Mouse (Mus musculus): Measurements from ENCODE around the gene Gabpb2. TPM values are rescaled to one million over a fixed set of nuclear protein-coding genes. Genes with fewer than 3 reads are reported as not detected.
"Not testable (repeated sequence)": the region's sequence is repeated elsewhere in the genome, so short reads cannot be mapped to it uniquely, and the experiment has no call there.

Gene Gabpb2
- polyA plus RNA-seq, 1 experiment from 2014 or later: 3.9 TPM

- ATAC-seq (ENCODE audit: low FRiP score): no peak
Measured at GRCm38 (mm10) chr3:95135433-95136052, 82.2 kb downstream of the Gabpb2 start.

GRCm38 (mm10) chr3:95135023-95135422, 82.7 kb downstream of the Gabpb2 start:
- peak overlapping the region; percentile 32 for H3K4me3 ChIP-seq (replicated peaks; ENCODE audit: low read length)
- no peaks in the 10 kb centered on the region for H3K27me3 ChIP-seq (ENCODE audit: control insufficient read depth, insufficient read depth, low read length)
- H3K27ac ChIP-seq: no peak overlapping the region
- H3K9me3 ChIP-seq (ENCODE audit: control insufficient read depth, low read length): no peaks in the 10 kb centered on the region
- peak overlapping the region; percentile 46 for H3K9ac ChIP-seq
- WGBS: 34% methylated on average over 6 of the region's 6 CpGs
- DNase-seq (ENCODE audit: low spot score) (no peak), ATAC-seq (ENCODE audit: low FRiP score) (no peak)
- peaks cover 13% of the 10 kb centered on the region for H3K4me1 ChIP-seq (replicated peaks; ENCODE audit: control insufficient read depth, insufficient read depth, low read length)
- peaks cover 26% of the 10 kb centered on the region for H3K36me3 ChIP-seq (replicated peaks; ENCODE audit: control insufficient read depth, insufficient read depth)
- H3K4me2 ChIP-seq (replicated peaks): peak overlapping the region; percentile 60

More at GRCm38 (mm10) chr3:95135433-95136052, 82.2 kb downstream of the Gabpb2 start:
- no peak for DNase-seq (ENCODE audit: low spot score)
- WGBS: 91% methylated on average over 7 of the region's 7 CpGs
- H3K36me3 ChIP-seq (replicated peaks; ENCODE audit: control insufficient read depth, insufficient read depth): peaks cover 26% of the 10 kb centered on the region
- H3K27me3 ChIP-seq (ENCODE audit: control insufficient read depth, insufficient read depth, low read length): no peaks in the 10 kb centered on the region
- H3K9me3 ChIP-seq (ENCODE audit: control insufficient read depth, low read length): no peaks in the 10 kb centered on the region
- peak overlapping the region; percentile 46; the same call in 1 of the 2 replicates for H3K9ac ChIP-seq
- peak overlapping the region; percentile 60 for H3K4me2 ChIP-seq (replicated peaks)
- peak overlapping the region; percentile 32; the same call in 1 of the 2 replicates for H3K4me3 ChIP-seq (replicated peaks; ENCODE audit: low read length)
- peaks cover 13% of the 10 kb centered on the region for H3K4me1 ChIP-seq (replicated peaks; ENCODE audit: control insufficient read depth, insufficient read depth, low read length)
- H3K27ac ChIP-seq: no peak overlapping the region

GRCm38 (mm10) chr3:95134133-95134532, 83.6 kb downstream of the Gabpb2 start:
- H3K4me2 ChIP-seq (replicated peaks); H3K27me3 ChIP-seq (ENCODE audit: control insufficient read depth, insufficient read depth, low read length); DNase-seq (ENCODE audit: low spot score); H3K9ac ChIP-seq; H3K9me3 ChIP-seq (ENCODE audit: control insufficient read depth, low read length); H3K27ac ChIP-seq: not testable (repeated sequence)
- no CpG with 5 or more reads among the region's 12 CpGs for WGBS
- peak overlapping the region; percentile 43 for H3K4me3 ChIP-seq (replicated peaks; ENCODE audit: low read length)
- peak; percentile 55 for ATAC-seq (ENCODE audit: low FRiP score)
- peaks cover 27% of the 10 kb centered on the region for H3K36me3 ChIP-seq (replicated peaks; ENCODE audit: control insufficient read depth, insufficient read depth)
- H3K4me1 ChIP-seq (replicated peaks; ENCODE audit: control insufficient read depth, insufficient read depth, low read length): peaks cover 13% of the 10 kb centered on the region

- peak within 1 kb of the TSS; percentile 43 for H3K4me3 ChIP-seq (replicated peaks; ENCODE audit: low read length)
- no peaks in the 10 kb centered on the region for H3K27me3 ChIP-seq (ENCODE audit: control insufficient read depth, insufficient read depth, low read length)
- peak within 1 kb of the TSS; percentile 73 for H3K27ac ChIP-seq
- ATAC-seq (ENCODE audit: low FRiP score) (peak; percentile 94), DNase-seq (ENCODE audit: low spot score) (peak; percentile 94)
- peaks cover 13% of the 10 kb centered on the region for H3K4me1 ChIP-seq (replicated peaks; ENCODE audit: control insufficient read depth, insufficient read depth, low read length)
- WGBS: under 1% methylated on average over 20 of the region's 20 CpGs
- H3K9me3 ChIP-seq (ENCODE audit: control insufficient read depth, low read length): no peaks in the 10 kb centered on the region
- H3K9ac ChIP-seq: peak within 1 kb of the TSS; percentile 63
- H3K4me2 ChIP-seq (replicated peaks): peak within 1 kb of the TSS; percentile 81
- H3K36me3 ChIP-seq (replicated peaks; ENCODE audit: control insufficient read depth, insufficient read depth): peaks cover 29% of the 10 kb centered on the region
Measured at GRCm38 (mm10) chr3:95133680-95134101, 84.0 kb downstream of the Gabpb2 start, which contains the start of the genes Scnm1 and Lysmd1. Gene Scnm1 (minus strand): TSS chr3:95134011. Gene Lysmd1 (plus strand): TSS chr3:95134088.

GRCm38 (mm10) chr3:95133176-95133575, 84.5 kb downstream of the Gabpb2 start:
- Histone ChIP-seq H3K4me2 (replicated peaks) (peak overlapping the region; percentile 81), H3K4me1 (replicated peaks; ENCODE audit: control insufficient read depth, insufficient read depth, low read length) (peaks cover 13% of the 10 kb centered on the region), H3K9me3 (ENCODE audit: control insufficient read depth, low read length) (no peaks in the 10 kb centered on the region), H3K9ac (peak overlapping the region; percentile 63), H3K4me3 (replicated peaks; ENCODE audit: low read length) (peak overlapping the region; percentile 43), H3K36me3 (replicated peaks; ENCODE audit: control insufficient read depth, insufficient read depth) (peaks cover 29% of the 10 kb centered on the region), H3K27ac (peak overlapping the region; percentile 73), H3K27me3 (ENCODE audit: control insufficient read depth, insufficient read depth, low read length) (no peaks in the 10 kb centered on the region)
- ATAC-seq (ENCODE audit: low FRiP score): peak; percentile 9; the same call in 1 of the 2 replicates
- WGBS: 62% methylated on average over 11 of the region's 11 CpGs
- no peak for DNase-seq (ENCODE audit: low spot score)

- peaks cover 13% of the 10 kb centered on the region for H3K4me1 ChIP-seq (replicated peaks; ENCODE audit: control insufficient read depth, insufficient read depth, low read length)
- not testable (repeated sequence) for H3K27ac ChIP-seq; H3K4me3 ChIP-seq (replicated peaks; ENCODE audit: low read length); DNase-seq (ENCODE audit: low spot score); H3K9me3 ChIP-seq (ENCODE audit: control insufficient read depth, low read length); ATAC-seq (ENCODE audit: low FRiP score); H3K4me2 ChIP-seq (replicated peaks); H3K27me3 ChIP-seq (ENCODE audit: control insufficient read depth, insufficient read depth, low read length); H3K9ac ChIP-seq
- 86% methylated on average over 2 of the region's 2 CpGs for WGBS
- peaks cover 29% of the 10 kb centered on the region for H3K36me3 ChIP-seq (replicated peaks; ENCODE audit: control insufficient read depth, insufficient read depth)
Measured at GRCm38 (mm10) chr3:95132389-95132788, 85.3 kb downstream of the Gabpb2 start.

Small RNAs within 50 kb of the gene (microRNA-seq; reads per million reads assigned to microRNA genes)
- gene Mir8099-1: not detected

Other genes with a start within 250 kb of the Gabpb2 start
- gene Pi4kb, start 243.2 kb downstream of the Gabpb2 start, polyA plus RNA-seq (2014; fragmentation: Nextera tagmentation; extraction: Ambion mirVana): 25.0 and 28.4 TPM in 2 replicates
- gene Zfp687, start 202.5 kb downstream of the Gabpb2 start, polyA plus RNA-seq (2014; fragmentation: Nextera tagmentation; extraction: Ambion mirVana): 19.6 and 21.2 TPM in 2 replicates
- gene Psmd4, start 175.3 kb downstream of the Gabpb2 start, polyA plus RNA-seq (2014; fragmentation: Nextera tagmentation; extraction: Ambion mirVana): 238 and 248 TPM in 2 replicates
- 9.9 and 12.7 TPM in 2 replicates for gene Pip5k1a, start 111.0 kb downstream of the Gabpb2 start, polyA plus RNA-seq (2014; fragmentation: Nextera tagmentation; extraction: Ambion mirVana)
- 148 and 150 TPM in 2 replicates for gene Vps72, start 106.9 kb downstream of the Gabpb2 start, polyA plus RNA-seq (2014; fragmentation: Nextera tagmentation; extraction: Ambion mirVana)
- 0.61 and 1.7 TPM in 2 replicates for gene Tmod4, start 93.4 kb downstream of the Gabpb2 start, polyA plus RNA-seq (2014; fragmentation: Nextera tagmentation; extraction: Ambion mirVana)
- 71.4 and 82.4 TPM in 2 replicates for gene Scnm1, start 83.9 kb downstream of the Gabpb2 start, polyA plus RNA-seq (2014; fragmentation: Nextera tagmentation; extraction: Ambion mirVana)
- gene Lysmd1, start 83.8 kb downstream of the Gabpb2 start, polyA plus RNA-seq (2014; fragmentation: Nextera tagmentation; extraction: Ambion mirVana): 34.0 and 35.7 TPM in 2 replicates
- 2.3 and 2.7 TPM in 2 replicates for gene Tnfaip8l2, start 75.6 kb downstream of the Gabpb2 start, polyA plus RNA-seq (2014; fragmentation: Nextera tagmentation; extraction: Ambion mirVana)
- gene Sema6c, start 57.5 kb downstream of the Gabpb2 start, polyA plus RNA-seq (2014; fragmentation: Nextera tagmentation; extraction: Ambion mirVana): 35.8 and 36.5 TPM in 2 replicates
- 65.0 and 70.1 TPM in 2 replicates for gene Cdc42se1, start 10.8 kb upstream of the Gabpb2 start, polyA plus RNA-seq (2014; fragmentation: Nextera tagmentation; extraction: Ambion mirVana)
- gene Mllt11, start 14.3 kb upstream of the Gabpb2 start, polyA plus RNA-seq (2014; fragmentation: Nextera tagmentation; extraction: Ambion mirVana): 560 and 570 TPM in 2 replicates
- gene Gm128, start 23.7 kb upstream of the Gabpb2 start, polyA plus RNA-seq (2014; fragmentation: Nextera tagmentation; extraction: Ambion mirVana): 0.16 TPM in 1 of 2 replicates, not detected in the other
- 0.27 TPM in 1 of 2 replicates, not detected in the other for gene Bnipl, start 33.3 kb upstream of the Gabpb2 start, polyA plus RNA-seq (2014; fragmentation: Nextera tagmentation; extraction: Ambion mirVana)
- gene Mindy1, start 63.4 kb upstream of the Gabpb2 start, polyA plus RNA-seq (2014; fragmentation: Nextera tagmentation; extraction: Ambion mirVana): 37.8 and 38.9 TPM in 2 replicates
- gene Prune1, start 64.2 kb upstream of the Gabpb2 start, polyA plus RNA-seq (2014; fragmentation: Nextera tagmentation; extraction: Ambion mirVana): 63.8 and 66.0 TPM in 2 replicates
- 0.24 and 0.52 TPM in 2 replicates for gene Anxa9, start 89.3 kb upstream of the Gabpb2 start, polyA plus RNA-seq (2014; fragmentation: Nextera tagmentation; extraction: Ambion mirVana)
- gene Cers2, start 96.9 kb upstream of the Gabpb2 start, polyA plus RNA-seq (2014; fragmentation: Nextera tagmentation; extraction: Ambion mirVana): 81.8 and 88.3 TPM in 2 replicates
- 47.6 and 54.2 TPM in 2 replicates for gene Setdb1, start 139.3 kb upstream of the Gabpb2 start, polyA plus RNA-seq (2014; fragmentation: Nextera tagmentation; extraction: Ambion mirVana)
- not detected in 2 replicates for gene 4930558C23Rik, start 184.9 kb upstream of the Gabpb2 start, polyA plus RNA-seq (2014; fragmentation: Nextera tagmentation; extraction: Ambion mirVana)
- 12.3 and 13.3 TPM in 2 replicates for gene Arnt, start 216.5 kb upstream of the Gabpb2 start, polyA plus RNA-seq (2014; fragmentation: Nextera tagmentation; extraction: Ambion mirVana)

All from hindbrain, embryonic 14.5 days (tissue).